Mouse (Mus musculus) heart, embryonic 16.5 days (tissue): ENCODE measurements around the gene Grifin. TPM values are rescaled to one million over a fixed set of nuclear protein-coding genes. Genes with fewer than 3 reads are reported as not detected.

ENCODE experiments used
- ATAC-seq: fragments of 200-750 bp; cut with Nextera tagmentation; replicated peaks from 2 replicates; pipeline ENCODE4 v1.8.0; 2017; ENCODE audit warnings: moderate number of reproducible peaks; ENCODE audit not compliant: insufficient read depth, low FRiP score; ENCODE audit errors: extremely low read depth
- H3K27ac ChIP-seq: fragments of 300-500 bp; sonication (generic); 2 replicates; pipeline ENCODE4 v1.5.1; 2014; ENCODE audit warnings: mild to moderate bottlenecking, low read length, control low read depth, moderate library complexity
- H3K27me3 ChIP-seq: fragments of 300-500 bp; sonication (generic); 2 replicates; pipeline ENCODE4 v1.6.1; 2014; ENCODE audit warnings: low read length, mixed read lengths; ENCODE audit not compliant: control insufficient read depth, insufficient read depth
- H3K36me3 ChIP-seq: fragments of 300-500 bp; sonication (generic); 2 replicates; pipeline ENCODE4 v1.6.1; 2014; ENCODE audit not compliant: control insufficient read depth, insufficient read depth
- H3K4me1 ChIP-seq: fragments of 300-500 bp; sonication (generic); 2 replicates; pipeline ENCODE4 v1.6.1; 2014; ENCODE audit warnings: low read length, mixed read lengths; ENCODE audit not compliant: control insufficient read depth, insufficient read depth
- H3K4me2 ChIP-seq: fragments of 300-500 bp; sonication (generic); 2 replicates; pipeline ENCODE4 v1.6.1; 2014; ENCODE audit warnings: low read depth, mild to moderate bottlenecking, control low read depth, low read length
- H3K4me3 ChIP-seq: fragments of 300-500 bp; sonication (generic); 2 replicates; pipeline ENCODE4 v1.5.1; 2014; ENCODE audit warnings: mild to moderate bottlenecking, control low read depth, low read length
- H3K9ac ChIP-seq: fragments of 300-500 bp; sonication (generic); 2 replicates; pipeline ENCODE4 v1.6.1; 2014; ENCODE audit warnings: low read length, control low read depth
- H3K9me3 ChIP-seq: fragments of 300-500 bp; sonication (generic); replicated peaks from 2 replicates; pipeline ENCODE4 v1.6.1; 2016; ENCODE audit warnings: low read length; ENCODE audit not compliant: control insufficient read depth
- WGBS: fragments of 180-500 bp; shearing (Covaris S2); extraction: QIAGEN DNeasy Blood & Tissue Kit; methylation state at CpG from one replicate; pipeline ENCODE4 v1.1.7; 2014; 5-methylcytosine and 5-hydroxymethylcytosine counted together
- polyA plus RNA-seq: library from polyadenylated mRNA; unstranded; fragments of >200 nt; fragmentation: Nextera tagmentation; extraction: Ambion mirVana; gene quantifications from 2 replicates; pipeline ENCODE4 v1.2.1, GENCODE M21; 2015

Gene Grifin
- polyA plus RNA-seq, 1 experiment from 2014 or later, result 0.98 TPM

DNA sequence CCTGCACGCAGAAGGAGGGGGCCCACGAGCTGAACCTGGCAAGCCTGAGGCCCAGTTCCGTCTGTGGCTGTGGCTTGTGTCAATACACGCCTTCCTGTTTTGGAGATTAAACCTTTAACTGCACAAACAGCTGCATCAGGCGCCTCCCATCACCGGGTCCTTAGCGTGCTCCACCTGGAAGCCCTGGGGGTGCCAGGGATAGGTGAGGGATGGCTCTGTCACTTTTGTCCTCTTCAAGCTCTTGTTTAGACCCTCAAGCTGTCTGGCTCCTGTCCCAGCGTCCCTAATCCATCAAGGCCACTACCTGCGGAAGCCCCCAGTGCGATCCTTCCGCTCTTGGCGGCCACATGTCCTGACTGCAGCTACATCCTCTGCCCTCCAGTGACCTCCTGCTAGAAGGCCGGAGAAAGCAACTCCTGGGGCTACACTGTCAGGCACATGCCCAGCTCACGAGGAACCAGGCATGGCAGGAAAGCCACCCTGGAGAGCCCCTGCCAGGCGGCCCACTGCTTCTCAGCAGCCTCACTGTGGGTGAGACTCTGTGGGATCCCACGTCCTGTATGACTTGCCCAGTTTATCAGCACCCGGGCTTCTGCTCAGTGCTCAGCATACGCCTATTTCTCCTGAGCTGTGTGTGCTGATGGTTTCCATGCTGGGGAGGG is 32.2 kb upstream of the Grifin start:
- Histone ChIP-seq H3K9ac (peak overlapping the region; percentile 26; the same call in 1 of the 2 replicates), H3K9me3 (no peaks in the 10 kb centered on the region), H3K4me1 (peaks cover 2% of the 10 kb centered on the region; the same call in 1 of the 2 replicates), H3K4me2 (peak overlapping the region; percentile 1; the same call in 1 of the 2 replicates), H3K4me3 (no peak overlapping the region), H3K36me3 (no peaks in the 10 kb centered on the region), H3K27ac (peak overlapping the region; percentile 60), H3K27me3 (no peaks in the 10 kb centered on the region)
- 45% methylated on average over 18 of the region's 18 CpGs for WGBS
- peak; percentile 46 for ATAC-seq

DNA sequence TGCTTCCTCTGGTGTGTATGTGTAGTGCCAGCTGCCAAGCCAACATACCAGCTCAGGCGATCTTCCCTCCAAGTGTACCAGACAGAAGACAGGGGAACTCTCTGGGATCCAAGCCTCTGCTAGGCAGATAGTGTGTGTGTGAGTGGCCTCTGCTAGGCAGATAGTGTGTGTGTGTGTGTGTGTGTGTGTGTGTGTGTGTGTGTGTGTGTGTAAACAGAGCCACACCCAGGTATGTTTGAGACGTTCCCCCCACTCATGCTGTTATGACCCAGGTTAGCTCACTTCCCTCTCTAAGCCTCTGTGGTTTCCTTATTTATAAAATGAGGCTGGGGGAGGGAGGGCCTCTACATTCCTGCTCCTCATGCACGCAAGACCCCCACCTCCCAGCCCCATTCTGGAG is 31.6 kb upstream of the Grifin start:
- H3K36me3 ChIP-seq, result no peaks in the 10 kb centered on the region
- H3K9ac ChIP-seq, result no peak overlapping the region
- H3K27me3 ChIP-seq, result no peaks in the 10 kb centered on the region
- 48% methylated on average over 3 of the region's 3 CpGs for WGBS
- H3K4me2 ChIP-seq, result no peak overlapping the region; the same call in 1 of the 2 replicates
- ATAC-seq, result peak; percentile 34; the same call in 1 of the 2 replicates
- peak overlapping the region; percentile 60 for H3K27ac ChIP-seq
- H3K4me1 ChIP-seq, result peaks cover 2% of the 10 kb centered on the region; the same call in 1 of the 2 replicates
- H3K4me3 ChIP-seq, result no peak overlapping the region
- no peaks in the 10 kb centered on the region for H3K9me3 ChIP-seq

DNA sequence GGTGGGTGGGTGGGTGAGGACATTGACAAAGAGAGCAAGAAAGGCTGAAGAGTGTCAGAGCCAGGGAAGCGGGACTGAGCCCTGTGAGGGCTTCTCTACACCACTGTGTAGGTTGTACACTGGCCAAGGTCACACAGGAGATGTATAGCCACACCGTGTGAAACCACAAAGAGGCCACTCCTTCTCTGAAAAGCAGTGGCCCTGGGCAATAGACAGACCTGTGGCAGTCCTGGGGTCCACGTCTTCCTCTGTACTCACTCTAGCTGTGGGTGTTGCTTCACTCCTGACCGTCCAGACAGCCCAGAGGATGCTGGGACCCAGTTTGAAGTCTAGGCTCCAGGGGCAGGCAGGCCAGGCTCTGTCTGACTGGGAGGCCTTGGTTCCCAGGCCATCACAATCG is 30.0 kb upstream of the Grifin start:
- no peaks in the 10 kb centered on the region for H3K27me3 ChIP-seq
- H3K9me3 ChIP-seq, result no peaks in the 10 kb centered on the region
- ATAC-seq, result no peak
- no peak overlapping the region for H3K9ac ChIP-seq
- H3K27ac ChIP-seq, result no peak overlapping the region
- H3K36me3 ChIP-seq, result no peaks in the 10 kb centered on the region
- H3K4me1 ChIP-seq, result peaks cover 2% of the 10 kb centered on the region; the same call in 1 of the 2 replicates
- H3K4me3 ChIP-seq, result no peak overlapping the region
- H3K4me2 ChIP-seq, result no peak overlapping the region
- 69% methylated on average over 5 of the region's 5 CpGs for WGBS

DNA sequence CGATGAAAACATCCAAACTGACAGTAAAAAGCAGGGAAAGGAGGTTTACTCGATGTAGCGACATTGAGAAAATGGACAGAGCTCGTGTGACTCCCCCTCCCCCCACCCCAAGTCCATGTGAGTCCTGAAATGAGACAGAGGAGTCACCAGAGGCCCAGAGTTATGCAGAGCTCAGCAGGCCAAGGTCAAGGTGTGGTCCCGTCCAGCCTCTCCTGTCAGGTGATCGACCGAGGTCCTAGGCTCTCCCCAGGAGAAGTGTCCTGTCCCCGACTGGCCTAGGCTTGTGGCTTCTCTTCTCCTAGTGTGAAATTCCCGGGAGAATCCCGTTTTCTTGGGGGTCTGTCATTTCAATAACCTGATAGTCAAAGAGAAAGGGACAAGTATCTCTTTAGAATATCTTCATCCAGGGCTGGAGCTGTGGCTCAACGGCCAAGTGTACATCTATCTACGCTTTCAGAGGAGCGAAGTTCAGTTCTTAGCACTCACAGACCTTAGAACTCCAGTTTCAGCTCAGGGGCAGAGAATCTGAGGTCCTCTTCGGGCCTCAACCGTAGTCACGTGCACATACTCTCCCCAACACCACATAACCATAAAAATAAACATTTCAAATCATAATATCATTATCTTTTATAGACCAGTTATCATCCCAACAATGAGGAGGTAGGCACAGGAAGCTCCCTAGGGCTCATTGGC is 24.4 kb upstream of the Grifin start:
- Histone ChIP-seq H3K27me3 (no peaks in the 10 kb centered on the region), H3K27ac (no peak overlapping the region), H3K4me1 (no peaks in the 10 kb centered on the region), H3K4me2 (no peak overlapping the region), H3K9ac (no peak overlapping the region), H3K9me3 (no peaks in the 10 kb centered on the region), H3K36me3 (no peaks in the 10 kb centered on the region), H3K4me3 (no peak overlapping the region)
- WGBS, result 84% methylated on average over 16 of the region's 16 CpGs
- no peak for ATAC-seq

DNA sequence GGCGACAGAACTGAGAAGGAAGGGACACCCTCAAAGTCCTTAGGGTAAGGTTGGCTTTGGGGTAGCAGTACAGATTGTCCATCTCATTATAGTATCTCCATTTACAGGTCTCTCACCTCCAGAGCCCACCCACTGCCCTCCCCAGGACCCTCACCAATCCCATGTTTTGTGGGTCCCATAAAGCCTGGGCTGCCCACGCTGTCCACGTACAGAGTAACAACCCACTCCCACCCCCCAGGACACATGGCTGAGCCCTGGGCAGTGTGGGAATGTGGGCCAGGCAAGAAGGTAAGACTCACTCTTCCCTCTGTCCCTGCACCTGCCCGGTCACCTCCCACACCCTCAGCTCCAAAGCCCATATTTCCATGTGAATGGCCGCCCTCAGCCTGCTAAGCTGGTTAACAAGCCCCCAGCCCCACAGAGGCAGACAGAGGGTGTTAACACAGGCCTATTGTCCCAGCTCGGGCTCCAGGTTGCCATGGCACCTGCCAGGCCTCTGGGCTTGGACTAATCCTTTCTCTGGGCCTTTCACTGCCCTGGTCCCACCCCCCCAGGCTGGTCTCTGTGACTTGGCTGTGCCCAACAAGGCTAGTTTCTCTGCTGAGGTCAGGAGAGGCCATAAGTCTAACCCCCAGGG is 19.0 kb upstream of the Grifin start:
- 56% methylated on average over 6 of the region's 6 CpGs for WGBS
- ATAC-seq, result no peak

DNA sequence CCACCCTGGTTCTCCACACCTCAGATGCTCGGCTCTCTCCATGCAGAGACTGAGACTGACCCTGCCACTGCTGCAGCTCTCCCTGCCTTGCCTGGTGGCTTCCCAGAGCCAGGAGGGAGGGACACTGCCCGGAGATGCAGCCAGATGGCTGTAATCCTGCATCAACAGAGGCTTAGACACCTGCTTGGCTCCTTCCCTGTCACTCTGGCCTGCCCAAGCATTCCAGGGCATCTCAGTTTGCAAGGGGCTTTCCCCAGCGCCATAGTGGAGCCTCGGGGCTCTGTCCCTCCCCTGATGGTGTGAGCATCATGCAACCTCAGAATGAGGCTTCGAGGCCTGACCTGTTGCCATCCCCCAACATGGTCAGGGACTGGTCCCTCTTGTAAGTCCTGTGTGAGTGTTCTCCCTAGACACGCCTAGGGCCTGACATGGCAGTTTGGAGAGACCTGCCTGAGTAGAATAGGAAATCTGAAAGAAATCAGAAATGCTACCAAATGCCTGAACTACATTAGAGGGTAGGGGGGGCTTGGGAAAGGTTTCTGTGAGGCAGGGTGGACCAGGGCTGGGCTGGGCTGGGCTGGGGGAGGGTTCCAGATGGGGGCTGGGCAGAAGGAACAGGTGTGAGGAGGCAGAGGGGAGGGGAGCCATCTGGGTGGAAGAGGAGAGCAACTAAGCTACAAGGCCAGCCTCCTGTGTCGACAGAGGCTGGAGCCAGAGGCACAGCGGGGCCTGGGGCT is 18.3 kb upstream of the Grifin start:
- WGBS, result 44% methylated on average over 8 of the region's 8 CpGs
- no peak for ATAC-seq
- no peak overlapping the region for H3K27ac ChIP-seq
- H3K4me2 ChIP-seq, result no peak overlapping the region
- no peaks in the 10 kb centered on the region for H3K36me3 ChIP-seq
- H3K4me1 ChIP-seq, result peaks cover 5% of the 10 kb centered on the region; the same call in 1 of the 2 replicates
- no peaks in the 10 kb centered on the region for H3K9me3 ChIP-seq
- no peak overlapping the region for H3K4me3 ChIP-seq
- H3K9ac ChIP-seq, result no peak overlapping the region
- peaks cover 4% of the 10 kb centered on the region; the same call in 1 of the 2 replicates for H3K27me3 ChIP-seq

More for the DNA sequence above, 19.0 kb upstream of the Grifin start:
- Histone ChIP-seq H3K4me2 (no peak overlapping the region), H3K27ac (no peak overlapping the region), H3K27me3 (peaks cover 4% of the 10 kb centered on the region; the same call in 1 of the 2 replicates), H3K9ac (no peak overlapping the region), H3K9me3 (no peaks in the 10 kb centered on the region), H3K4me3 (no peak overlapping the region), H3K36me3 (no peaks in the 10 kb centered on the region), H3K4me1 (peaks cover 5% of the 10 kb centered on the region; the same call in 1 of the 2 replicates)

DNA sequence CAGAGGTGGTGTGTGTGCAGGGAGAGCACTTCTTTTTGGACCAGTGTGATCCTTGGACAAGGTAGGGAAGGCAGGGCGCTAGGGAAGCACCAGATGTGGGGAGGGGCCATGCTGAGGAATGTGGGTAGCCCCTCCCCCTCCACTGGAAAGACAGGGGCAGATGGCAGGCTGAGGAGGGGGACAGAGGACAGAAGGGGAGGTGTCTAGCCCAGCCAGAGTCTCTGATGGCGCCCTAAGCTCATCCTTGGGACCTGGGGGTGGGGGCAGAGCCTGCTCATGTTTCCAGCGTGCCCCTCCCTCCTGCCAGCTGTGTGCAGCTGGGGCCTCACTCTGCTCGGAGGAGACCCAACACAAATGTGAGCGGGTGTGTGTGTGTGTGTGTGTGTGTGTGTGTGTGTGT is 16.7 kb upstream of the Grifin start:
- no peak overlapping the region for H3K4me2 ChIP-seq
- no peak overlapping the region for H3K4me3 ChIP-seq
- H3K36me3 ChIP-seq, result no peaks in the 10 kb centered on the region
- H3K9ac ChIP-seq, result no peak overlapping the region
- no peak overlapping the region for H3K27ac ChIP-seq
- 17% methylated on average over 5 of the region's 5 CpGs for WGBS
- H3K9me3 ChIP-seq, result no peaks in the 10 kb centered on the region
- H3K4me1 ChIP-seq, result peaks cover 5% of the 10 kb centered on the region; the same call in 1 of the 2 replicates
- no peak; the same call in 1 of the 2 replicates for ATAC-seq
- H3K27me3 ChIP-seq, result peaks cover 4% of the 10 kb centered on the region; the same call in 1 of the 2 replicates

DNA sequence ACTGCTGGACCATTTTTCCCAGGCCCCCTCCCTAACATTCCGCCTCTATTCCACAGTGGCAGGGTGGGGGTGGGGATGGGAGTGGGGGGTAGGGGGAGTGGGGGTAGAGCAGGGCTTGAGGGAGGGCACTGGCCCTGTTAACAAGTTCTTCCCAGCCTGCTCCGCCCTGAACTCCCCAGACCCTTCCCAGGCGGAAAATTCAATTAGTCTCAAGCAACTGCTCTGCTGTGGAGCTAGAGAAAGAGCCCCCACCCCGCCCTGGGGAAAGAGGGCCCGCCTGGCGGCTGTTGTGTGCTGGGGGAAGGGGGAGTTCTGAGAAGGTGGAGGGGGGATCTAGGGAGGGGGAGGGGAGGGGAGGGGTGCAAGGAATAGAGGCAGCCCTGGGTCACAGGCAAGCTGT is 14.9 kb upstream of the Grifin start:
- WGBS, result 46% methylated on average over 6 of the region's 6 CpGs
- H3K27ac ChIP-seq, result no peak overlapping the region
- ATAC-seq, result no peak

More for the DNA sequence above, 14.9 kb upstream of the Grifin start:
- H3K4me2 ChIP-seq, result no peak overlapping the region
- no peaks in the 10 kb centered on the region for H3K9me3 ChIP-seq
- H3K9ac ChIP-seq, result no peak overlapping the region
- peaks cover 10% of the 10 kb centered on the region for H3K4me1 ChIP-seq
- no peaks in the 10 kb centered on the region for H3K36me3 ChIP-seq
- no peak overlapping the region for H3K4me3 ChIP-seq
- H3K27me3 ChIP-seq, result peaks cover 4% of the 10 kb centered on the region; the same call in 1 of the 2 replicates
